Mouse (Mus musculus) stomach, postnatal 0 days (tissue): ENCODE data around the gene Olfr147.

Experiments used
- CTCF ChIP-seq: IDR thresholded peaks from 2 replicates; pipeline ENCODE4 v1.5.1; 2016; ENCODE audit warnings: antibody characterized with exemption, low read depth, mild to moderate bottlenecking, moderate library complexity
- EP300 ChIP-seq: optimal IDR thresholded peaks from 2 replicates; pipeline ENCODE3; 2016; ENCODE audit warnings: antibody characterized with exemption

DNA sequence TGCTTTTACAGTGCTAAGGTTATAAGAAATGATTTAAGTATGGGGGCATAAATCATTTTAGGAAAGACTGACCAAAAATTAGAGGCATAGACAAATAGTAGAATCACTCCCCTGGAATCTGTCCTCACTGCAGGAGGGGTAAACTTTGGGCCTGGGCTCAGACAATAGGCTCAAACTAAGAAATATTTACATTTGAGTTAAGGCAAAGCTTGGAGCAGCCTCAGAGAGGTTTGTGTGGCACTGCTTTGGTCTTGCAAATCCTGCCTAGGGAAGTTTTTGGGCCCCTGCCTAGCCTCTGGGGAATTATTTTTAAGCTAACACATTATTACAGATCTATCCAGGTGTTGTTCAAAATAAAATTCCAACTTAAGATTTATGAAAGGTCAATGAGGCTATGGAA is 22.3 kb downstream of the Olfr147 start:
- TF ChIP-seq CTCF: no peak
- TF ChIP-seq EP300: no peak
